Mouse (Mus musculus) kidney, adult 8-10 months (tissue): Measurements from ENCODE around the gene Prom2.

Experiments used
- DNase-seq, 2 experiments: peaks; one replicate each; pipeline ENCODE4 v3.0.0; 2022

Gene Prom2

DNA sequence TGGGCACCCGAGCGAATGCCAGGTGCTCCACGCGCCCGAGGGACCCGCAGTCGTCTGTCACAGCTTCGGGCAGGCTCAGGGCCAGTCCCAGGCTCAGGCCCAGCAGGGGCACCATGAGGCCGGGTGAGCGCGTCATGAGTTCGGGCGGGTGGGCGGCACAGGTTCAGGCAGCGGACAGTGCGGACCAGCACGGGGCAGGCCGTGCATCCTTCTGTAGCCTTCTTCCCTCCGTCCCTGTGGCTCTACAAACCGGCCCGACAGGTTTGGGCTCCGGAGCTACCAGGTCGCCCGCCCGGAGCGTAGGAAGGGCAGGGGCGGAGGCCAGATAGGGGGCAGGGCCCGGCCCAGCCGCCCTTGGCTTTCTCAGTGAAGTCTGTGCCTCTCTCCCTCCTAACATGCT lies at the start of gene Prom2:
Gene Prom2, minus strand, starts transcription at position 283 of the 400 bp plus-strand sequence.
- DNase-seq = peak; percentile 46 to 65

DNA sequence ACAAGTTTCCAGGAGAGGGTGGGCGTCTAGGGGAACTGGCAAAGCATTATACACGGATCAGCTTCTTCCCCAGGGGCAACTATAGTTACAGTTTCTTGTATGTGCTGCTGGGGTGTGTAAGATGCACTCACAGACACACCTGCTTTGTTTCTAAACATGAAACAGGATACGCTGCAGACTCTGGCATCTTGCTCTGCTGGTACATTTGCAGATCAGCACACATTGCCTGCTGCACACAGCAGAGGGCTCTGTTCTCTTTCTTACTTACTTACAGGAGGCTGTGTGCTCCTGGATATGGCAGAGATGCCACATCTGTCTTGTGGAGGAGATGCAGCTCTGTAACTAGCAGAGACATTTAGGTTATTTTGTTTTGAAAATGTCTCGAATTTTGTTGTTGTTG lies 49.6 kb upstream of the Prom2 start:
- peak in 1 of 2 experiments; percentile 30 for DNase-seq

DNA sequence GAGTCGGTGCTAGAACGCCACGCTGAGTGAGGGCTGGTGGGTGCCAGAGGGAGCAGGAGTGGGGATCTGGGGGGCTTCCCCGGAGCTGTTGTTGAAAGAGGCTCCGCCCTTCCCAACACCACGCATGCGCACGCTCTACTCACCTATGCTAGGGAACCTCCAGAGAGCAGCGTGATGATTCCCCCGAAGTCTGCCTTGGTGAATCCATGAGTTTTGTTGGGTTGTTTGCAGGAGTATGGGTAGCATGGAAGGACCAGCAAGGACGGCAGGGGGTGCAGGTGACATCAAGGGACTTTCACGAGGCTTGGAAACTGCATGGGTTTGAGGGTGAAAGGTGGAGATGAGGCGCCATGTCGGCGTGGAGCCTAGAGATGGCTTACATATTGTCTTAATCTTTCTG lies 48.9 kb upstream of the Prom2 start:
- peak in 1 of 2 experiments; percentile 8 for DNase-seq

GRCm38 (mm10) chr2:127588897-127589296 lies 47.6 kb upstream of the Prom2 start:
- no peak for DNase-seq

DNA sequence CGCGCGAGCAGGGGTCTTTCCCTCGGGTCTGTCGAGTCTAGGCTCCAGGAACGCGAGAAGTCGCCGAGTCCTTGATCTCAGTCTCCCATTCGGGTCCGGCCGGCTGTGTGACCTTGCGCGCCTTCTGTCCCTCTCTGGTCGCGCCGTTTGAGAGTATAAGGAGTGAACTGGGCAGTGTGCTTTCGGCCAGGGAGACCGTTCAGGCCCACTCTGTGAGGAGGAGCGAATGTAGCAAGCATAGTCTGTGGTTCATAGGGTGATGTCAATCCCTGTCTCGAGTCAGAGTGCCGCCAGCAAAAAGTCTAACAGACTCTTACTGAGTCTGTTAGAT lies 46.2 kb upstream of the Prom2 start:
- no peak for DNase-seq

DNA sequence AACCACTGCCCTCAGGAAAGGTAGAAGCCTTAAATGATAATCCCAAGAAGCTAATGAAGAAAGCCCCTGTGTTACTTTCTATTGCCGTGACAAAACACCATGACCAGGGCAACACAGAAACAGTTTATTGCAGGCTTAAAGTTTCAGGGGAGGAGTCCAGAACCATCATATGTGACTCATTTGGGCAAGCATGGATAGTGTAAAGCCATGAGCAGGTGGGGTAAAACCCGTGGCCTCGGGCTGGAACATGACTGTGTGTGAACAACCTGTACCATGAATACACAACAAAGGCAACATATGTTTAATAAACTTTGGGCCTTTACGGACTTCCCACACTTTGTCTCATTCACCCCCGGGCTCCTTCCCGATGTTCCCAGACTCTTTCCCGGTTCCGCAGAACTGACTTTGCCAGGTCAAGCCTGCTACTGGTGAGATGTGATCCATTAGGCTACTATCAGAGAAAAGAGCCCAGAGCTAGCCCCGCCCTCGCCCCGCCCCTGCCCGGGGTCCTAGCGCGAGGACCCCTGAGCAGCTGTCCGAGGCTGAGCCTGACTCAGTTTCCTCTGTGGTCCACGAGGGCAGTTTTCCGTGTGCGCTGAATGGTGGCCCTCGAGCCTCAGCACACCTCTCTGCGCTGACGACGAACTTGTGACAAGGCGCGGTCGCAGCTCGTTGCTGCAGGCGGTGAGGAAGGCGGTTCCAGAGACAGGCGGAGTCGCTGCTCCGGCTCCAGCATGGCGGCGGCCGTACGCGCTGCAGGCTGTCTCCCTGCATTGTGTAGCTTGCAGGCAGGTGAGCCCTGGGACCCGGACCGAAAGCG lies 45.6 kb upstream of the Prom2 start, which contains the start of the genes Zfp661 and Mrps5:
Gene Zfp661, minus strand, starts transcription at position 401 of the 820 bp plus-strand sequence.
Gene Mrps5, plus strand, starts transcription at position 529 of the 820 bp plus-strand sequence.
- peak; percentile 71 to 87 for DNase-seq

- peak; percentile 96 for DNase-seq
These were observed 43.2 kb upstream of the Prom2 start for GRCm38 (mm10) chr2:127584436-127584858.

DNA sequence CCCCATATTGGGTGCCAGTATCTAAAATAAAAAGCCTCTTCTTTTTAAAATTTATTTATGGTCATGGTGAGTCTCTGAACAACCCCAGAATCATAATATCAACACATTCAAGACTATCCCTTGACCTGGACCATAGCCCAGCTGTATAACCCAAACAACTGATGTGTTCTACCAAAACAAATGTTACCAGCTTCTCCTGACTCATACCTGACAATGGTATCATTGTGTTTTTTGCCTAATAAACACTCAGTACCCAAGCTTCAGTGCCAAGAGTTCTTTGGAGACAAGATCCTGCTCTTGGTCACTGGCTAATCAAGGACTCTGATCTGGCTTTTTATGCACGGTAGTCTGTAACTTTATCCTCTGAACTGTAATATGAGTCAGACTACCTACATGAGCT lies 32.1 kb upstream of the Prom2 start:
- no peak for DNase-seq

GRCm38 (mm10) chr2:127559070-127559966 lies 18.1 kb upstream of the Prom2 start:
- DNase-seq = peak; percentile 55 to 85

- peak in 1 of 2 experiments; percentile 23 for DNase-seq
These were observed 9.8 kb upstream of the Prom2 start for GRCm38 (mm10) chr2:127551078-127551477.

GRCm38 (mm10) chr2:127550446-127550845 lies 9.2 kb upstream of the Prom2 start:
- no peak for DNase-seq

- DNase-seq = no peak
These were observed 8.4 kb upstream of the Prom2 start for GRCm38 (mm10) chr2:127549711-127550110.

DNA sequence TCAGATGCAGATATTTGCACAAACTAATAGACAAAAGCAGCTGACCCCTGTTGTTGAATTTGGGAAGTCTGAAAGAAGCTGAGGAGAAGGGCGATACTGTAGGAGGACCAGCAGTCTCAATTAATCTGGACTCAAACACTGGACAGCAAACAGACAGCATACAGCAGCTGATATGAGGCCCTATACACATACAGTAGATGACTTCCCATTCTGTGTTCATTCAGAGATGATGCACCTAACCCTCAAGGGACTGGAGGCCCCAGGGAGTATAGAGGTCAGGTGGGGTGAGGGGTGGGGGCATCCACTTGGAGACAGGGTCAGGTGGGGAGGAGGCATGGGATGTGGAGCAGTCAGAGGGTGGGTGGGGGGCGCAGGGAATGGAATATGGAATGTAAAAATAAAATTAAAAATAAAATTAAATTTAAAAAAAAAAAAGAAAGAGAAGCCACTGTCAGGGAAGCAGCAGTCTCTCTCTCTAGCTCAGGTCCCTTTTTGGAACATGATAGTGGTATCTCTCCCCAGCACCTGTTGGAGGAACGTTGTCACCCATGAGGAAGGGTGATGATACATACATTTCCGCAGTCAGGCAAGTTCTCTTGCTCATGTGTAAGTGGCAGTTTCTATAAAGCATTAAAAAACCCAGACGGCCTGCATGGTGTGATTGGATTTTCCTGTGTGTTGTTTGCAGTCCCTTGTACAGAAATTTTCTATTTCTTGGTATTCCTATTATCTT lies 7.2 kb upstream of the Prom2 start:
- DNase-seq = no peak

DNA sequence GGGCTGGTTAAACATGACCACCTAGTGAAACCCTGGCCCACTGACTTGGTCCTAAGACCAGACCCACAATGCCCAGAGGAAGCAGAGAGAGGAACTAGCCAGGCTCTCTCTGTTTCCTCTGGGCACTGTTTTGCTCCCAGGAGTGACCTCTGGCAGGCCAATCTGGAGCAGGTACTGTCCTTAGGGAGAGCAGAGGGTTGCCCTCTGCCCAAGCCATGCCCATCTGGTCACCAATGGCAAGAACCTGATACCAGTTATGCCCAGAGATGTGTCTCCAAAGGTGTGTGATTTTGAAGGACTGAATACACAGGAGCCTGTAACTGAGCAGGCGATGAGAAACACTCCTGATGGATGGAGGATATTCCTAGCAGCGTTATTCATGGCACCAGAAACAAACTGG lies 430 bp upstream of the Prom2 start:
- no peak for DNase-seq

- no peak for DNase-seq
These were observed 1.8 kb downstream of the Prom2 start for GRCm38 (mm10) chr2:127539494-127539893.

DNA sequence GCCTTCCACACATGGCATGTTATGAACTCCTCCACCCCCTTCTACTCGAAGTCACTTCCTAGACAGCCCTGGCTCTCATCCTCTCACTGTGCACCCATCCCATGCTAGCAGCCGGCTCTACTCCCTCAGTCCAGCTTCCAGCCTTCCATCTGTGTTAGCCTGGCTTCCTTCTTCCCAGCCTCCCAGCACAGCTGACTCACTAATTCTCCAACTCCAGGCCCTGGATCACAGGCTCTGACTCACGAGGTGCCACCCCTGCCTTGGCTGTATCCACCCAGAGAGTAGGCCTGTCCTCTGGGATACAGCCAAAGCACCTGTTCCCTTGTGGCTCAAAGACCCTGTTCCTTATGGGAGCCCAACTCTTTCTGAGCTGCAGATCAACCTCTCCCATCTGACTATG lies 3.7 kb downstream of the Prom2 start:
- no peak for DNase-seq

DNA sequence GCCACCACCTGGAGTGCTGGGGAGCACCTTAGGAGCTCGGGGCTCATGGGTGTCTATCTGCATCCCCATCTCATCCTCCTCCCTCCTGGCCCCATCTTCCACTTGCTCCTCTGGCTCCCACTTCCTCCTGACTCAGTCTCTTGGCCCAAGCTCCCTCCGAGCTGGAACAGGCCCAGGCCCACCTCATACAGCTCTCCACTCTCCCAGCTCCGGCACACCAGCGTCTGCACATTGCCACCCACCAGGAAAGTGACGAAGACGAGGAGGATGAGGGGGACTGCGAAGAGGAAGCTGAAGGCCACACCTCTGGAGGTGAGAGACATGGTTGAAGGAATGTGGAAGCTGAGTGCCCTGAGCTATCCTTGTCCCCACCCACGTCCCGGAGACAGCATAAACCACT lies 5.9 kb downstream of the Prom2 start:
- DNase-seq = no peak

DNA sequence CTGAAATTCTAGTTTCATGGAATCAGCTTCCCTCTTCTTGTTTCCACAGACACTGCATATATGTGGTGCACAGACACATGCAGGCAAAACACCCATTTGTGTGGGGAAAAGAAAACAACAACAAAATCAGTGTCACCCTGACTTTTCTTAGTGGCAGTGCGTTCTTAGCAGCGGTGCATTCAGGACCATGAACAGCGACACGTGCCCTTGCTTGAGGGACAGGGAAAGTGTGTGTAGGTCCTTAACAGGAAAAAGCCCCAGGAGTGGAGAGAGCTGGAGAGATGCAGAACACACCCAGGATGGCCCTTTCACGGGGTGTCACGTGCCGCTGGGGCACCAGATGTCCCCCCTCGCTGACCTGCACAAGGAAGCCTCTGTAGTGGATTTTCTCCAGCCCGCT lies 8.9 kb downstream of the Prom2 start:
- no peak for DNase-seq

DNA sequence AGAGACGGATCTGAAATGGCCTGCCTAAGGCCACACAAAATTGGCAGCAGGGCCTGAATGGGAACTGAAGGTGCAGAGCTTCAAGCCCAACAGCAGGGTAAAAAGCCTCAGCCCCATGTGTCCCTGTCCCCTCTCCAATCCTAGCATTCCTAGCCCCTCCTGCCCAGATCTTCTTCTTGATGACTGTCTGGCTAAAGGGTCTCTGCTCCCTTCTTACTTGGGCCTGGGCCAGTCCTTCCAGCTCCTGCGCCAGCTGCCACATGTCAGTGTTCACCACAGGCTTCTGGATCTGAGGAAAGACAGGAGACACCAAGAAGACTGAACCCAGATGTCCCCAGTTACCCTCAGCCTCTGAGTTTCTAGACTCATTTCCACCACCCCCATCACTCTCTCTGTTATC lies 9.7 kb downstream of the Prom2 start:
- DNase-seq = no peak

DNA sequence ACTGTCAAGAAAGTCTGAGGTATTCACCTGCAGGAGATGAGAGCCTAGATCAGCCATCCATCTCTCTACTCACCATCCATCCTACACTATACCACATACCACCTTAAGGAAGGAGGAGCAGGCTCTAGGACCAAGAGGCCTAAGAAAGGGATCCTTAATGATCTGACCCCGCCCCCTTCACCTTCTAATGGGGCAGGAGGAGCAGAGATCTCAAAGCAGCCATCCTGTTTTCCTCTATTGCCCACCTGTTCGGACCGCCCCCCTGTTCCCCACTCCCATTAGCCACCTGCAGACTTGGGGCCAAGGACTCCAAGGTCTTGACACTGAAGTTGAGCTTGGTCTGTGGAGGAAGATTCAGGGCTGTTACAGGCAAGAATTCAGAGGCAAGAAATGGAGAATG lies 10.8 kb downstream of the Prom2 start:
- DNase-seq = no peak

DNA sequence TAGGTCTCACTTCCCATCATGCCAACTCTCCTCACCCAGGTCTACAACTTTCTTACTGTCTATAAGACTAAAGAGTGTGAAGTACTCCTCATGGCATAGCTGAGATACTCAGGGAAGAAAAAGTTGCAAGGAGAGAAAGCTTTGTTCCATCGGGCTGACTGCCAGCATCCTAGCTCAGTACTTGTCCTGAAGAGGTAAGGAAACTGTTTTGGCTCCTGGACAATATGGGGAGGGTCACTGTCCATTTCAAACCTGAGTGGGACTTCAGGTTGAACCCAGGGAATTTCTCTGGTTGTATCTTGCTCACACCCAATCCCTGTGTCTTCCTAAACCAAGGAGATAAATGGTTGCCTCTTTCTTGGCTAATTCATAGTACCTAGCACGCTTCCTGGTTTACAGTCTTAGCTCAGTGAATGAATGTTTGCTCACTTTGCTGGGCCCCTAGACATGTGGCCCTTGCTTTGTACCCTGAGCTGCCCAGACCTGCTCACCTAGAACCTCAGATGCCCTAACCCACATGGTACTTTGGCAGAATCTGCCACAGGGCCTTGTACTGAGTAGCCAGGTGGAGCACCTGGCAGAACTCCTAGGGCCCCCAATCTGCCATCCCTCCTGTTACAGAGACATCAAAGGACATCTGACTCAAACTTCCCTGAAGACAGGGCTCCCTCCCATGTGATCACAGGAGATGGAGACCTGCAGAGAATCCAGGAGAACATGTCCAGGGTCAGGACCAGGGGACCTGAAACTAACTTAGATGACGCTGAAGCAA lies 16.1 kb downstream of the Prom2 start:
- DNase-seq = no peak
